Mouse (Mus musculus) olfactory bulb, adult 2 months (tissue): ENCODE results near the gene Cenpq.

Experiments used
- CTCF ChIP-seq: fragments of 200-500 bp; IDR thresholded peaks from 2 replicates; pipeline ENCODE4 v1.5.1; 2012; ENCODE audit warnings: low read depth, mild to moderate bottlenecking, low read length, moderate library complexity; ENCODE audit not compliant: insufficient read depth
- POLR2A ChIP-seq: fragments of 200-500 bp; IDR thresholded peaks from 2 replicates; pipeline ENCODE4 v1.6.1; 2012; ENCODE audit warnings: mild to moderate bottlenecking, low read depth, low read length, moderate library complexity; ENCODE audit not compliant: insufficient read depth

DNA sequence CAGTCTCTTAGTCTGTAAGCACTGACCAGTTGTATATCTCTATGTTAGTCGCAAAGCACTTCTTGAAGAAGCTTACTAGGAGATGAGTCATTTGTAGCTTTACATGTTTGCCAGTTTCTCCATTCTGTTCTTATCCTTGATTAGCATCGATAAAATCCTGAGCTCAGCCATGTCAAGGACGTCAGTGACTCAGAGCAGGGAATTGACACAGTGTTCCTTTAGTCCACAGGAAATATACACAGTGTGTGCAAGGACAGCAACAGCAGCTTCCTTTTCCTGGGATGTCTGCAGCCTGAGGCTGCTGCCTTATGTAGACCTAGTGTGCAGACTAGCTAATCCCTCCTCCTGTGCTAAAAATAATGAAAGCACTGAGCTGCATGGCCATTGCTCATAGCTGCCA is 13.7 kb upstream of the Cenpq start:
- TF ChIP-seq CTCF (no peak), POLR2A (no peak)
